Mouse (Mus musculus) intestine, embryonic 14.5 days (tissue): Measurements from ENCODE around the gene Iqsec1. TPM values are rescaled to one million over a fixed set of nuclear protein-coding genes. Genes with fewer than 3 reads are reported as not detected.

ENCODE experiments used
- ATAC-seq: fragments of 200-750 bp; cut with Nextera tagmentation; replicated peaks from 2 replicates; pipeline ENCODE4 v1.8.0; 2017; ENCODE audit warnings: low read depth, moderate number of reproducible peaks, moderate TSS enrichment, moderate library complexity; ENCODE audit not compliant: low FRiP score, low TSS enrichment
- DNase-seq: peaks from one replicate; pipeline ENCODE4 v3.0.0-alpha.2; 2018; ENCODE audit warnings: low spot score
- H3K27ac ChIP-seq: fragments of 300-500 bp; sonication (generic); 2 replicates; pipeline ENCODE4 v1.5.1; 2014; ENCODE audit warnings: low read depth, mild to moderate bottlenecking, control low read depth
- H3K27me3 ChIP-seq: fragments of 300-500 bp; sonication (generic); replicated peaks from 2 replicates; pipeline ENCODE4 v1.6.1; 2014; ENCODE audit warnings: low read length, control low read depth; ENCODE audit not compliant: control insufficient read depth, insufficient read depth
- H3K36me3 ChIP-seq: fragments of 300-500 bp; sonication (generic); 2 replicates; pipeline ENCODE4 v1.6.1; 2014; ENCODE audit warnings: low read length, control low read depth; ENCODE audit not compliant: control insufficient read depth, insufficient read depth
- H3K4me1 ChIP-seq: fragments of 300-500 bp; sonication (generic); replicated peaks from 2 replicates; pipeline ENCODE4 v1.6.1; 2014; ENCODE audit warnings: low read length, control low read depth, mixed read lengths; ENCODE audit not compliant: control insufficient read depth, insufficient read depth
- H3K4me2 ChIP-seq: fragments of 300-500 bp; sonication (generic); 2 replicates; pipeline ENCODE4 v1.6.1; 2014; ENCODE audit warnings: low read length
- H3K4me3 ChIP-seq: fragments of 300-500 bp; sonication (generic); 2 replicates; pipeline ENCODE4 v1.5.1; 2014; ENCODE audit warnings: low read depth, low read length, control low read depth, mixed read lengths
- H3K9ac ChIP-seq: fragments of 300-500 bp; sonication (generic); 2 replicates; pipeline ENCODE4 v1.6.1; 2014; ENCODE audit warnings: mild to moderate bottlenecking, low read length
- H3K9me3 ChIP-seq: fragments of 300-500 bp; sonication (generic); 2 replicates; pipeline ENCODE4 v1.6.1; 2016; ENCODE audit warnings: low read length, control low read depth; ENCODE audit not compliant: control insufficient read depth
- WGBS: fragments of 180-500 bp; shearing (Covaris S2); extraction: QIAGEN DNeasy Blood & Tissue Kit; methylation state at CpG from one replicate; pipeline ENCODE4 v1.1.7; 2014; 5-methylcytosine and 5-hydroxymethylcytosine counted together
- polyA plus RNA-seq: library from polyadenylated mRNA; unstranded; fragments of >200 nt; fragmentation: Nextera tagmentation; extraction: Ambion mirVana; gene quantifications from 2 replicates; pipeline ENCODE4 v1.2.1, GENCODE M21; 2014

Iqsec1 gene
- polyA plus RNA-seq, 1 experiment from 2014 or later: 13.0 TPM

DNA sequence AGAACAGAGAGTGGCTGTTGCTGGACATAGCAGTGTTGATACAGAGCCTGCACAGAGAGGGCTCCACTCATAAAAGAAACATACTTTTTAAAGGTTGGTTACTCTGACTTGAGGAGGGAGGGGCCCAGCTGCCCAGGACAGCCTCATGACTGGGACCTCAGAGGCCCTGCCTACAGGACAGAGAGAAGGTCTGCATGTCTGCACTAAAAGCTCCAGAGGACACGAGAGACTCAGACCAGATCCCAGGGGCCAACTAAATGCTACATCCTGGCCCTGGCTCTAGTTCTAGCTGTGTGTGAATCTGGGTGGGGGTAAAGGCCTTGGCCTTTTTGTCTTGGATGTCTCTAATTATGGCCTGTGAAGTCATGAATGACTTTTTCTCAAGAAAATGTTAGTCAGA is 288.4 kb downstream of the Iqsec1 start:
- WGBS: 28% methylated on average over 1 of the region's 1 CpGs

DNA sequence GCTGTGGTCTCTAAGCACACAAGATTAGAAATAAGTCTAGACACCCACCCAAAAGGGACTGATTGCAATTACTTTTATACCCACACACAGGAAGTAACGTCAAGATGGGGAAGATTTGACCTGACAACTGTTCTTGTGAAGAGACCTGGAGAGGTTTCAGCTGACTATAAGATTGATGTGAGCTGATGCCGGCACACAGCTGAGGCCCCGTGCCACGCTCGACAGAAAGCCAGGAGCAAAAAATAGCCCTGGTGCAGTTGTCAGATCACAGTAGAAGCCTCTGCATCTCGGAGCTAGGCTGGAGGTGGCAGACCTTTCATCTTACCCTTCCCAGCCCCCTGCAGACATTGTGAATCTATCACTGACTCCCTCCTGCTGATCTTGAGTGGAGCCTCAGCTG is 289.6 kb downstream of the Iqsec1 start:
- no peak overlapping the region for H3K4me3 ChIP-seq
- peaks cover 2% of the 10 kb centered on the region; the same call in 1 of the 2 replicates for H3K36me3 ChIP-seq
- H3K9ac ChIP-seq: no peak overlapping the region
- no peak for ATAC-seq
- H3K27me3 ChIP-seq: no peaks in the 10 kb centered on the region
- DNase-seq: no peak
- no peaks in the 10 kb centered on the region for H3K9me3 ChIP-seq
- peaks cover 11% of the 10 kb centered on the region for H3K4me1 ChIP-seq
- 46% methylated on average over 6 of the region's 6 CpGs for WGBS
- H3K4me2 ChIP-seq: no peak overlapping the region
- no peak overlapping the region for H3K27ac ChIP-seq

More for the DNA sequence above, 288.4 kb downstream of the Iqsec1 start:
- Histone ChIP-seq H3K36me3 (no peaks in the 10 kb centered on the region), H3K4me3 (no peak overlapping the region), H3K4me1 (peaks cover 14% of the 10 kb centered on the region), H3K4me2 (no peak overlapping the region), H3K27ac (no peak overlapping the region), H3K27me3 (no peaks in the 10 kb centered on the region), H3K9ac (no peak overlapping the region), H3K9me3 (no peaks in the 10 kb centered on the region)
- no peak for DNase-seq
- no peak for ATAC-seq

DNA sequence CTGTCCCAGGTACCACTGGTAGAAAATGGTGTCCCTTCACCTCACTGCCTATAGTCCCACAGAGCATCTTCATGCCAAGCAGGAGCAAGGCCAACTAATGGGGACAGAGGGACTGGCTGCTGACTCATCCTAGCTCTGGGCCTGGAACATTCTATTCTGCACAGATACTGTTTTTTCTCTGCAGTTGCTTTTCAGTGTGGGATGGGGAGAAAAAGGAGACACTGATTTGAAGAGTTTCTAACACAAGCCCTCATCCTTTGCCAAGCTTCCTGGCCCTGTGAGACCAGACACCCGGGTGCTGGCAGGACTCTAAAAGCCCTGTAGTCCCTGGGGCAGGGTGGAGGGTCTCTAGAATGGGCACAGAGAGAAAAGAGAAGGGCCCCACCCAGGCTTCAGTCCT is 292.7 kb downstream of the Iqsec1 start:
- Histone ChIP-seq H3K9ac (no peak overlapping the region), H3K4me2 (no peak overlapping the region), H3K9me3 (no peaks in the 10 kb centered on the region), H3K27me3 (no peaks in the 10 kb centered on the region), H3K36me3 (peaks cover 32% of the 10 kb centered on the region), H3K27ac (no peak overlapping the region), H3K4me3 (no peak overlapping the region), H3K4me1 (no peaks in the 10 kb centered on the region; the same call in 1 of the 2 replicates)
- 61% methylated on average over 1 of the region's 1 CpGs for WGBS
- ATAC-seq (no peak), DNase-seq (no peak)

DNA sequence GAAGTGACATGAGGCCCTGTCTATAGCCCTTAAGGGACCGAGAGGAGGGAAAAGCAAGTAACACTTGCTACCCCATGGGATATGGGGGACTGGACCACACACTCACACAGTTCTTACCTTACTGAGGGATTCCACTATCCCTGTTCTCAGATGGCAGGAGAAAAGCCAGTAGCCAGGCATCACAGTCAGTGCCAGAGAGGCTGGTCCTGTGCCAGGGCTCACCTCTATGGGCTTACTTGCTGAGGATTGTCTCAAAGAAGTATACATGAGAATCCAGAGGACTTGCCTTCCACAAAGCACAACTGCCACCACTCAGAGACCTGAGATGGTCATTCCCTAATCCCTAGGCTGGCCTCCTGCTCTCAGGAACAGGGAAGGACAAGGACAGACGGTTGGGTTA is 296.1 kb downstream of the Iqsec1 start:
- no peaks in the 10 kb centered on the region for H3K4me1 ChIP-seq
- peaks cover 66% of the 10 kb centered on the region for H3K36me3 ChIP-seq
- no peak overlapping the region for H3K9ac ChIP-seq
- no peaks in the 10 kb centered on the region for H3K27me3 ChIP-seq
- no peaks in the 10 kb centered on the region for H3K9me3 ChIP-seq
- ATAC-seq (no peak), DNase-seq (no peak)
- WGBS: 83% methylated on average over 2 of the region's 2 CpGs
- no peak overlapping the region for H3K27ac ChIP-seq
- H3K4me3 ChIP-seq: no peak overlapping the region
- no peak overlapping the region for H3K4me2 ChIP-seq

DNA sequence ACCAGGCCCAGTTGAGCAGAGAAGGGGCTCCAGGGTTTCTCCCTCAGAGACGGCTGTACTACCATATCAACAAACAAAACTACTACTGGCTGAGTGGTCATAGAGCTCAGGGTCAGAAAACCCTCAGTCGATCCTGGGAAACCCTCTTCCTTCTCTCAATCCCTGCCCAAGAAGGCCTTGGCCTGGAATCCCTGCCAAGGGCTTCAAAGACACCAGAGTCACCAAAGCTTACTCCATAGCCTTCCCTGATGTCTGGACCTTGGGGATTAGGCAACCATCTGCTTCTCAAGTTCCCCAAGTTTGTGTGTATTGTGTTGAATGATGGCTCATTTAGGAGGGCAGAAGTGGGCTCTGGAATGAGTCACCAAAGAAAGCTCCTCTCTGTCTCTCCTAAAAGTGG is 296.6 kb downstream of the Iqsec1 start:
- Histone ChIP-seq H3K4me2 (no peak overlapping the region), H3K9me3 (no peaks in the 10 kb centered on the region), H3K36me3 (peaks cover 71% of the 10 kb centered on the region), H3K4me1 (no peaks in the 10 kb centered on the region), H3K4me3 (no peak overlapping the region), H3K9ac (no peak overlapping the region), H3K27ac (no peak overlapping the region), H3K27me3 (no peaks in the 10 kb centered on the region)
- DNase-seq (no peak), ATAC-seq (no peak)
- WGBS: 77% methylated on average over 2 of the region's 2 CpGs

DNA sequence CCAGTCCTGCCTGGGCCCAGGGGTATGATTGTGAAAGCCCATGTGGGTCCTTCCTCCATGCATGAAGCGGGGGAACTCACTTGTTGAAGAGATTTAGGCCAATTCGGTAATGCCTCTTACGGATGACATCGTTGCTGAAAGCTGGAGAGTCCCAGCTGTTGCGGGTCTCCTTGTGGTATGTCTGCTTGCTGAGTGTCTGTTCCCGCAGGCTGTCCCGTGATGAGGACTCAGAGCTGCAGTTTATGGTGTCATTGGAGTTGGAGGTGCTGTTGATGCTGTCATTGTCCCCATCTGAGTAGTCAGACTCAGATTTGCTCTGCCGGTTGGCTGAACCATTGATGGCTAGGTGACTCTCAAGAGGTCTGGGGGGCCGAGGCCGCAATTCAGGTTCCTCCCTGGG is 299.0 kb downstream of the Iqsec1 start:
- no peak overlapping the region for H3K27ac ChIP-seq
- no peak for ATAC-seq
- H3K4me2 ChIP-seq: no peak overlapping the region
- H3K9ac ChIP-seq: no peak overlapping the region
- H3K27me3 ChIP-seq: no peaks in the 10 kb centered on the region
- DNase-seq: no peak
- WGBS: 85% methylated on average over 10 of the region's 10 CpGs
- H3K36me3 ChIP-seq: peaks cover 71% of the 10 kb centered on the region
- no peak overlapping the region for H3K4me3 ChIP-seq
- no peaks in the 10 kb centered on the region for H3K4me1 ChIP-seq
- no peaks in the 10 kb centered on the region for H3K9me3 ChIP-seq

DNA sequence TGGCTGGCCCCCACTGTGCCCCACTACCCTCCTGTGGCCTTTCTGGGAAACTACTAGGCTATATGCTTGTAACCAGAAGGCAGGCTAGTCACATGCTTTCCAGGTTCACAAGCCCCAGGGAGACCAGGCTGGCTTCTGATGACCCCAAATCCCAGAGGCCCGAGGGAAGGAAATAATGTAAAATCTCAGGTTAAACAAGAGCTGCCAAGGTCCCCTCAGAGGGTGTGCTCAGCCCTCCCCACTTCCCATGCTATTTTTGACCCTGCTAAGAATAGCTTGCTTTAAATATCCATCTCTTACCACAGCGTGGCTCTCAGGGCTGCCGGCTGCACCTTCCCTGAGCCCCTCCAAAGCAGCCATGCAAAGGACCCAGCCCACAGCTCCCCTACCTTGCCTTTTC is 299.7 kb downstream of the Iqsec1 start:
- WGBS: 74% methylated on average over 3 of the region's 3 CpGs
- DNase-seq: no peak
- ATAC-seq: no peak
- Histone ChIP-seq H3K9ac (no peak overlapping the region), H3K4me3 (no peak overlapping the region), H3K4me1 (no peaks in the 10 kb centered on the region), H3K4me2 (no peak overlapping the region), H3K27ac (no peak overlapping the region), H3K9me3 (no peaks in the 10 kb centered on the region), H3K27me3 (no peaks in the 10 kb centered on the region), H3K36me3 (peaks cover 72% of the 10 kb centered on the region)

DNA sequence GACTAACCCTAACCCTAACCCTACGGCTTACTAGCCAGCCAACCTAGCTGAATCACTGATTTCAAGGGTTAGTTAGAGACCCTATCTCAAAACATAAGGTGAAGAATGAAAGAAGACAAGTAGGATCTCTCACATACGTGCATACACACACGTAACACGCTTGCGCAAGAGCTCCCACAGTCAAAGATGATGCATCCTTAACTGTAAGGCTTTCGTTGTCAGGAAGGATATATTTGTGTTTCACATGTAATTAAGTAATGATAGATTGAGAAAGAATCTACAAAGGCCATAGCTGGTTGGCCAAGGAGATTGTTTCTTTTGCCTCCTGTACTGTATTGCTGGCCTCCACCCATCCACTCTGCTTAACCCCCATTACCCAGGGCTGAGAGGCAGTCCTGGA is 300.5 kb downstream of the Iqsec1 start:
- Histone ChIP-seq H3K36me3 (peaks cover 67% of the 10 kb centered on the region), H3K27ac (no peak overlapping the region)
- WGBS: 95% methylated on average over 6 of the region's 6 CpGs

DNA sequence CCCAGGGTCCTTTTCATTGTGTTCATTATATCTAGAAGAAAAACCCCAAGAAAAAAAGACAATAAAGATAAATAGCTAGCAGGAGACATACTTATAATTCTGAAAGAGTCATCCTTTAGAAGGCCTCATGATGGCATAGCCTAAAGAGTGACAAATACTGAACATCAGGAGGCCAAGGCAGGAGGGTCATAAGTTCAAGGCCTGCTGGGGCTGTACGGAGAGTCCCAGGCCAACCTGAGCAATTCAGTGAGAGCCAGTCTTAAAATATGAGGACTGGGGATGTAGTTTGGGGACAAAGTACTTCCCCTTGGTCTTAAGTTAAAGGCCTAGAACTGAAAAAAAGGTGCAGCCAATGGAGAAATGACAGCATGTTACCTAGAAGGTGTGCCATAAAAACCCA is 301.7 kb downstream of the Iqsec1 start:
- H3K4me2 ChIP-seq: no peak overlapping the region
- no peak overlapping the region for H3K9ac ChIP-seq
- 82% methylated on average over 1 of the region's 1 CpGs for WGBS
- no peak for DNase-seq
- peaks cover 57% of the 10 kb centered on the region for H3K36me3 ChIP-seq
- no peak overlapping the region for H3K27ac ChIP-seq
- ATAC-seq: no peak
- H3K27me3 ChIP-seq: no peaks in the 10 kb centered on the region
- H3K4me1 ChIP-seq: no peaks in the 10 kb centered on the region
- no peaks in the 10 kb centered on the region for H3K9me3 ChIP-seq
- H3K4me3 ChIP-seq: no peak overlapping the region

More for the DNA sequence above, 300.5 kb downstream of the Iqsec1 start:
- no peak for ATAC-seq
- no peaks in the 10 kb centered on the region for H3K9me3 ChIP-seq
- H3K4me3 ChIP-seq: no peak overlapping the region
- no peaks in the 10 kb centered on the region for H3K4me1 ChIP-seq
- H3K27me3 ChIP-seq: no peaks in the 10 kb centered on the region
- no peak overlapping the region for H3K4me2 ChIP-seq
- no peak for DNase-seq
- H3K9ac ChIP-seq: no peak overlapping the region
